Mouse (Mus musculus): ENCODE data around the gene Lama5.
"Not testable (repeated sequence)": the region's sequence is repeated elsewhere in the genome, so short reads cannot be mapped to it uniquely, and the experiment has no call there.

The Lama5 gene

DNA sequence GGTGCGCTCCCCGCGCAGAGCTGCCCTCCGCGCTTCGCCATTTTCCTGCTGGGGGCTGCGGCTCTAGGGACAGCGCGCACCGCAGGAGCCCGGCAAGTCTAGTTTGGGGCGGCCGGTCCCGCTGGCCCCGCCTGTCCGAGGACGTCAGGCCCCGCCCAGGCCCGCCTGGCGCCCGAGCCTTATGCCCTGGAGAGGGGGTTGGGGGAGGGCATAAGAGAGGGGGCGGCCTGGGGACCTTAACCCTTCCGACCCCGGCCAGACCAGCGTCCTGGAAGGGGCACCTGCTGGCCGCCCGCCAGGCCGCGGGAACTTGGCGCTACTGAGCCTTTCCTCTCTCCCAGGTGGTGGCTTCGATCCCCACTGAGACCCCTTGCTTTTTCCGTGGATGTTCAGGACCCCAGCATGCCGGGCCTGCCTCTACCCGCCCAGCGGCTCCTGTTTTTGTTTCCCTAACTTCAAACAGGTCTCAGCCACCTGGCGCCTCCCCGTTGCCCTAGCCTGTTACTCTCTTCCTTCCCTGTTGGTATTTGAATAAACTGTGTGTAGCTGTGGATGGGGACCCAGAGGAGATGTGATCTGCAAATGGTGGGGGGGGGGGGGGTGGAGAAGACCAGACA, at the start of gene Lama5:
Gene Lama5 (minus strand): TSS at position 98 of the 617 bp plus-strand sequence.
- DNase-seq (ENCODE audit: low read depth, low spot score): peak; percentile 59

DNA sequence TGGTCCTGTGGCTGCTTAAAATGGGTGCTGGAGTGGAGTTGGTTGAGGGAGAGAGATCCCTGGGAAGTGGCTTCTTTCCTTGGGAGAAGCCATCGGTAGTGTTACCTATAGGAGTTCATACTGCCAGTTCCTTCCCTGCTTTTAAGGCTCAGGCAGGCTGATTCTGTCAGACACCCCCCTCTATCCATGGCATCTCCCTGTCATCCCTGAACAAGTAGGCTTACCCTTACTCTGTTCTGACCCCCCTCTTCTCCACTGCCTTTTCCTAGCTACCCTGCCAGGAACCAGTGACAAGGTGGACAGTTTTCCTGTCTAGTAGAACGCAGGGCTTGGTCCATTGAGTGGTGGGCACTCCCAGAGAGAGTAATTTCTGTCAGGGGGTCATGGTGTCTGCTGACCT, 48.9 kb upstream of the Lama5 start:
- no peak for DNase-seq (ENCODE audit: low read depth, low spot score)

DNA sequence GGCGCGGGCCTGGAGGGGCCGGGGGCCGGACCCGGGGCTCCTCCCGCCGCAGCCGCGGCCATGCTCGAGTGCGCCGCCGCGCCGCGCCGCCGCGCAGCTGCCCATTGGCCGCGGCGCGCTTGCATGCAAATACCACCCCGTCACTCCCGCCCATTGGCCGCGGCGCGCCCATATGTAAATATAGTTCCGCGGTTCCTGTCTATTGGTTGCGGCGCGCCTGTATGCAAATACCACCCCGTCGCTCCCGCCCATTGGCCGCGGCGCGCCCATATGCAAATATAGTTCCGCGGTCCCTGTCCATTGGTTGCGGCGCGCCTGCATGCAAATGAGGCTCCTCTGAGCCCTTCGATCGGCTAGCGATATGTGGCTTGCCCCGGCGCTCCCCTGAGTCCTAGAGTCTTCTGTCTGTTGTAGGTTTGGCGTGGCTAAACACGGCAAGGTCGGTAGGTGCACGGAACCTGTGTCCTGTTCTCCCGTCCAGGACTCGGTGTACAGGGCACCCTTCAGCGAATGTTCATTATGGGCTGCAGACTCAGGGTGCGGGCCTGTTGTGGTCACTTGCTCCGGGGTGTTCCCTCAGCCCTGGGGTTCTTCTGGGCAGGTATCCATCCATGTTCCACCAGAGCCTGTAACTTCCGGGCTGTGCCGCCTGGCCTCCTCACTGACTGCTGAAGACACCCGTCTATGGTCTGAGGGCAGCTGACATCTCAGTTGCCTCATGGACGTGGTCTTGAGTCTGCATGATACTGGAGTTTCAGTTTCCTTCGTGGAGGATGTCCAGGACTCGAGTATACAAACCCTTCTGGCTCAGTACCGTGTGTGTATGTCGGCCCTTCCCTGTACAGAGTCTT, 48.0 kb upstream of the Lama5 start, which contains the start of gene Cables2:
Gene Cables2 (minus strand): TSS at position 103 of the 851 bp plus-strand sequence.
- DNase-seq (ENCODE audit: low read depth, low spot score): peak; percentile 96

DNA sequence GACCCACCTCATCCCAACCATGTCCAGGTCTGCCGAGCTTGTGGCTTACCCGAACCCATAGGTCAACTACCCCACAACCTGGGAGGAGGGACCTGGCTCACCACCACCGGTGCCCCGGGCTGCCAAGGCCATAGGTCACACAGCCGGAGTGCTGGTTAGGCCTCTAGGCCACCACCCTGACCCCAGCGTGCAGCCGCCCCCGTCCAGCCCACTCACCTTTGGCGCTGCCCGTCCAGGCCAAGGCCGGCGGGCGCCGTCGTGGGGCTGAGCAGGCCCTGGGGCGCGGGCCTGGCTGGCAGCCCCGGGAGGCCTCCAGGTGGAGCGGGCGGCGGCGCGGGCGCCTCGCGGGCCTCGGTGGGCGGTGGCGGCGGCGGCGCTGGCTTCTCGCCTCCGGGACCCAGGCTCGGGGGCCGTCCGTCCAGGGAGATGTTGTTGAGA, 47.2 kb upstream of the Lama5 start:
- DNase-seq (ENCODE audit: low read depth, low spot score): no peak

DNA sequence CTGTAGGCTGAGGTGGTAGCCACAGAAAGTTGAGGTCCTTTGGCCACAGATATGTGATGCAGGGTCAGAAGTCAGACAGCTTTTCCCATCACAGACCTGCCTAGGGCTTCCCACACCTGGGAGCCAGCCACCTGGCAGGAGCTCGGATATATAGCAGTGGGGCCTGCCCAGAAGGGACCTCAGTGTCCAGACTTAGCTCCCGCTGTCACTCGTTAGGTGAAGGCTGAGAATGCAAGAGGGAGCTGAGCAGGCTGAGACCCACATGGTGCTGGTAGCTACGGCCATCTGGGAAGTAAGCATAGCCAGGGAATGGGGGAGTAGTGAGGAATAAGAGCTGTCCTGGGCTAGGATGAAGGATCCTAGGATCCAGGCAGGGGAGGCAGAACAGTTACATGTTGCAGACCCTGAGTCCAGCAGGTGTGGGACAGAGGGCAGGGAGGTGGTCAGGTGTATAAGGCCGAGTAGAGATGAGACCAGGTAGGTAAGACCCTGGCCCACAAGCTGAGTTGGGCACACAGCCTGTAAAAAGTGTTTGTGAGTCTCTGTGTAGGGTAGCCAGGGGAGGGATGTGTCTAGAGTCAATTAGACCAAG, 46.2 kb upstream of the Lama5 start:
- no peak for DNase-seq (ENCODE audit: low read depth, low spot score)

DNA sequence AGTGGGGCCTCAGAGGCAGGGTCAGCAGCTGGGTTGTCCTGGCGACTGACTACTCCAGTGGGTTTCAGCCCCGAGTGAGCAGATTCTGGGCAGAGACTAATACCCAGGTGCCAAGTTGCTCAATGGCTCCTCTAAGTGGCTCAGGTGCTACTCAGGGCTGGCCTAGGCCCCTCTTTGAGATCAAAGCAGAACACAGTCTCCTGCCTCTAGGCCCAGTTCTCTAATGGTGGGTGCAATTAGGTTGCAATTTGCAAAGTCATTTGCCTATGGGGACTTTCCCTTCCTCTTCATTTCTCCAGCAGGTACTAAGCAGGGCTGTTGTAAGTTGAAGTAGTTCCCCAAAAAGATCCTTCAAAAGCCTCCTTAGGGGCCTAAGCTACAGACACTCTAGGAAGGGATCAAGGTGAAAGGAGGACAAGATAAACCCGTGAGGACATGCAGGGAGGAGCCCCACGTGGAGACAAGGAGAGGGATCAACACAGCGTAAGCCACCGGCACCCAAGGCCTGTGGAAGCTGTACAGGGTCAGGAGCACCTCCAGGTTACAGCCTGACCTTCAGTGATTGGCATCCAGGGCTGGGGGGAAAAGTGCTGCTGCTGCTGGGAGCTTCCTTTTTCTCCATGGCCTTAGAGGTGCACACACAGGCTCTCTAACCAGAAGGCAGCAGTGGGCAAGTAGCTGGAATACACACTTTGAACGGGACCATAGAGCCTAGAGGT, 45.0 kb upstream of the Lama5 start:
- no peak for DNase-seq (ENCODE audit: low read depth, low spot score)

DNA sequence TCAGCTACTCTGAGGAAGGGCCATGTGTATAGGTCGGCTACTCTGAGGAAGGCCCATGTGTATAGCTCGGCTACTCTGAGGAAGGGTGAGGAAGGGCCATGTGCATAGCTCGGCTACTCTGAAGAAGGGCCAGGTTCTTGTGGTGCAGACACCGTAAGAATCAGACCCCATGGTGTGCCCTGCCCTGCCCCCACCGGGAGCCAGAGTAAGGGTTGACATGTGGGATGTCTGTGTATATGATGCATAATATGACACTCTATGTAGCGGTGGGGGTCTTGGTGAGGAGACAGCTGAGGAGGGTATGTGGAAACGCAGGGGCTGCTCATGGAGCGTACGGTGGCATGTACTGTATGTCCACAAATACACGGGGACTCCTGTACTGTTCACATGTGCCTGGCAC, 43.7 kb upstream of the Lama5 start:
- DNase-seq (ENCODE audit: low read depth, low spot score): no peak

DNA sequence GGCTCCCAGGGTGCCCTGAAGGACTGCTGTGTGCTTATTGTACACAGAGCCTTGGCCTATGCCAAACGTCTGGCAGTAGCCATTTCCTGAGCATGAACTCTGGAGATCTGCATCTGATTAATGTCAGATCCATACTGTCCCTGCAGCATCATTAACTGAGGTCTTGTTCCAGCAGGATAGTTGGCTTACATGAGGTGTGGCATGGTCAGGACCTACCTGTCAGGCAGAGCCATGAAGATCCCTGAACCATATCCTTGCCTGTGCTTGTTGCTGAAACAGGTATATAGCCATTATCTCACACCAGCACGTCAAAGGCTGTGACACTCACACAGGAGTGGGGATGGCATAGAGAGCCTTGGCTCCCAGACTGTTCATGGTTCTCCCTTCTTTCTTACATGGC, 42.3 kb upstream of the Lama5 start:
- no peak for DNase-seq (ENCODE audit: low read depth, low spot score)

DNA sequence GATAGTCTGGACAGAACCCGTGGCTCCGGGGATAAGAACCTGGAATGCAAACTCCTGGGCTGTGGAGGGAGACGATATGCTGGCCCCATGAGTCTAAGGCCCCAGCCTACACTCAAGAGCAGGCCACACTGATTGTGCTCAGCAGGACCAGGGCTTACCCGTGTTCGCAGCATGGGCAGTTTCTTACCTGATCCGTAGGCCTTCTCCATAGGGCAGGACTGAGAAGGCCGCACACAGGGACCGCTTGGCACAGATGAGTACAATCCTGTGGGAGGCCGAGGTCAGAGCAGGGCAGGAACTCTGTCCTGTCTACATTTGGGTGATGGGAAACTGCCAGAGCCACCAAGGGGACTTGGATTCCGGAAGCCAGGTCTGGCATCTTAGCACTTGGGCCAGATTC, 37.2 kb upstream of the Lama5 start:
- no peak for DNase-seq (ENCODE audit: low read depth, low spot score)

DNA sequence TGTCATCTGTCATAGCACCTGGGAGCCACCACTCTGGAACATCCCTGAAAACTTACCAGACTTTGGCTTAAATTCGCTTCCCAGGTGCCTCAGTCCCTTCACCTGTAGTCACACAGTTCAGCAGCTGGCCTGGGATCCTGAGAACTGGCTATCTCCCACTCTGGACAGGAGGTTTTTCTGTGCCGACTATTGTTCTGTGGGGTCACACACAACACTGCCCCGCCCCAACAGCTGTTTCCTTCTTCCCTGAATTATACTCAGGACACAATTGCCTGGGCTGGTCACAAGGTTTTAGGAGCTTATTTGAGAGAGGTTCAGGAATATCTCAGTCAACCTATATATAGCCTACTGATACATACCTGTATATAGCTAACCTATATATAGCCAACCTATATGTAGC, 36.8 kb upstream of the Lama5 start:
- DNase-seq (ENCODE audit: low read depth, low spot score): no peak

DNA sequence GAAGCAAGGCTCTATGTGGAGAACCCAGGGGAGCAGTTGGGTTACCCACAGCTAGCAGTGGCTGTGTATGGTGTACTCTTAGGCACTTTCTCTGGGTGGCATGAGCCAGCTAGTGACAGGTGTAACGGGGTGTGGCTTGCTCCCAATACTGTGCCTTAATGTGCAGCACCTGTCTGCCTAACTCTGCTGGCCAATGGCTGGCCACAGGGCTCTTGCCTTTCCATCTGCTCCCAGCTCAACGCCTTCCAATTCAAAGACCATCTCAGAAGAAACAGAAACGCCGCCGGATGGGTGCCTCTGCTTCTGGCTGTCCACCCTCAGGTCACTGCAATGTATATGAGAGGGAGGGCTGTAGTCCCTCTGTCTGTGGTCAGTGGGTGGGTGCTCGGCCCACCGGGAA, 36.2 kb upstream of the Lama5 start:
- no peak for DNase-seq (ENCODE audit: low read depth, low spot score)

DNA sequence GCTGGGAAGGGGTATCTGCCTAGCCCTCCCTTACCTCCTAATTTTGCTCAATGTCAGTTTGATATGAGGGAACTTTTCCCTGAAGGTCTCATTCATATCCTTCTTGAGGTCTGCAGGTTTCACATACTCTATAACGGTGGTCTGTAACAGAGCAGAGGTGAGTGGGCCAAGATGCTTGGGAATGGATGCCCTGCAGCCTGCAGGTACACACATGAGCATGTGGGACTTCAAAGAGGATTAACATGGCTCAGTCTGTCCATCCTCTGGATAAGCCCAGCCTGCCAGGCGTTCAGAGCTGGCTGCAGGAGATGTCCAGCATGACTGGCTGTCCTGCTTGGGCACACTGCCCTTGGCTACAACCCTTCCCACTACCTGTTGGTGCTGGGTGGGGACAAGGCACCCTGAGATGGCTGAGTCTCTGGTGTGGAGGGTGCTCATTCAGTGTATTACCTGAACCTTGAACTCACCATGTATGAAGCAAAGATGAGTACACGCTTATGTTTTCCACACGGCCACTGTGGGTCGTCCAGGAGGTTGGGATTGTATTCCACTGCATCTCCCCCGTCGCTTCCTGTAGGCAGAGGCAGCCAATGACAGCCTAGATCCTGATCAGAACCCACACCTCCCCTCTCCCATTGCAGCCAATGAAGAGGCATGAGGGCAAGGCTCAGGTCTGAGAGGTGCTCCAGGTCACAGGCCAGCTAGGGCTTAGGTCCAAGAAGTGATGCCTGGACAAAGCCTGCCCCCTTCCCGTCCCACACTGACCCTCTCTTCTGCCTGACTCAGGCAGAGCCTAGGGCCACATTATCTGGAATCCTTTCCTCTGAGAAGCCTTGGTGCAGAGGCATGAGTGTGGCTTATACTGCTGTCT, 35.2 kb upstream of the Lama5 start:
- DNase-seq (ENCODE audit: low read depth, low spot score): no peak

DNA sequence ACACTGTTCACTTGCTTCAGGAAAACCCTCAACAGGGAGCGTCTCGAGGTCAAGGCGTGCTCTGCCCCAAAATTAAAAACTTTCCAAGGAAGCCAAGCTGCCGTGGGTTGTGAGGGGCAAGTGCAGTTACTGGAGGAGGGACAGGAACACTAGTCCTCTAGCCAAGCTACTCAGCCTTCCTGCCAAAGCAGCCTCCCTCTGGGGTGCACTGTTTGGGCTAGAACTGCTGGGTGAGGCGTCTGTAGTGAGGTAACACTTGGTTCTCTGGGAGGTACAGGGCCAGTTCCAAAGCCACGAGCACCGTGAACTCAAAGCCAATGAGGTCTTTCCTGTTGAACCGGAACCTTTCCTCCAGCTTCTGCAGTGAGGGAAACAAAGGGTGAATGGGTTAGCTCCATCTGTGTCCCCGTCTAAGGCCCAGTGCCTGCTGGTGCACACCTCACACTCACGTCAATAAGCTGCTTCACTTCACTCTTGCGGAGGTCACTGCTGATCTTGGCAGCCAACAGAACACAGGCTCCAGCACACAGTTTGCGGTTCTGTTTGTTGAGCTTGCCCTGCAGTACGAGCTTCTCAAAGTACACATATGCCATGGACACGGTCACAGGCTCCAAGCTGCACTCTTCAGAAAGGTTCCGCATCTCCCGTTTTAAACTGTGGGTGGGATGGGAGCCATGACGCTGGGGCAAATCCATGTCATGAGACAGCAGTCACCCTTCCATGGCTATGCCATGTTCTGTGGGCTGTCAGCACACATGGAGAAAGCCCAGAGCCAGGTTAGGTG, 34.4 kb upstream of the Lama5 start:
- DNase-seq (ENCODE audit: low read depth, low spot score): not testable (repeated sequence)

DNA sequence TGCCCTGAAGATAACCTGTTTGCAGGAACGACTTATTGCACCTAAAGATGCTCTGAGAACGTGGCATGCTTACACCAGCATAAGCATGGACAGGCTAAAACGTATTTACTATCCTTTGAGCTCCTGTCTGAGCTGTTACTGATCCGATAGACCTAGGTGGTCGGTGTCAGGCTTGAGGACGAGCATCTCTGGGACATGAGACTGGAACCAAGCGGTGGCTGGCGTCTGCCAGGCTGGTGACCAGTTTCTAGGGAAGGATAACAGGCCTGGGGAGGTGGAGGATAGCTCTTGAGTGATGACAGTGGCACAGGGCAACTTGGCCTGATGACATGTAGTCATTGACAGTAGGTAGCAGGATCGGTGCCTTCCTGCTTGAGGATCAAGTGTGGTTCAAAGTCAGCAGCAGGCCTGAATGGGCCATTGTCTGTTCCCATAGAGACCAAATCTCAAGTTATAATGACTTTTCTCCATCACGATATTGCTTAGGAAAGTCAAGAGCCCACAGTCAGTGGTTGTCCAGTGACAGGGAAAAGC, 33.4 kb upstream of the Lama5 start:
- not testable (repeated sequence) for DNase-seq (ENCODE audit: low read depth, low spot score)

DNA sequence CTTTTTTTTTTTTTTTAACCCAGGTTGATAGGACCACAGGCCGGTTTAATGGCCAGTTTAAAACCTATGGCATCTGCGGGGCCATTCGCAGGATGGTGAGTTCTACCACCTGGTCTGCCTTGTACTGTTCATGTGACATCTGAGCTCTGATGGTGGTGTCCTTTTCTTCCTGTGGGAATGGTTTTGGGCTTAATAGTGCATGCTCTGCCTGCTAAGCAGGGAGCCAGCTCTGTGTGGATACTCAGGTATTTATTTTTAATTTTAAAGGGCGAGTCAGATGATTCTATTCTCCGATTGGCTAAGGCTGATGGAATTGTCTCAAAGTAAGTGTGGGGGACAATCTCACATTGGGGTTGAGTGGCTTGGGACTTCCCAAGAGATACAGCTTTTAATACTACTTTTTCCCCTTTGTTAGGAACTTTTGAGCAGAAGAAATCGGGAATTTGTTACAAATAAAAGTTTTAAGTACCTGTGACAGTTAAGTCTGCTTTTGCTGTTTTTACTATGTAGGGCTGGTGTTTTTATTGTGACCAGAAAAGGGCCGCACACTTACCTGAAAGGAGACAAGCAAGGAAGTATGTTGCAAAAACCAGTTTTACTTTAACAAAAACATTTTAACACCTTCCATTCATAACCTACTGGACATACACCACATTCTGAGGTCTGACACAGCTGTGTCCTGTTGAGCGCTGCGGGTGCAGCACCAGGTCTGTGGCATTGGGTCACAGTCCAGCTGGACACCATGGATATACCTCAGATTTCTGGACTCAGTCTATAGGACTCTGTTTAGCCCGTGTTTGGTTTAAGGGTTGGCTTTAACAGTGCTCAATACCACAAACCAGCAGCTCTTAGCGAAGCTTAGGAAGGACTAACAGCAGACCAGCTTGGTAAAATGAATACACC, 32.6 kb upstream of the Lama5 start:
- no peak for DNase-seq (ENCODE audit: low read depth, low spot score)

DNA sequence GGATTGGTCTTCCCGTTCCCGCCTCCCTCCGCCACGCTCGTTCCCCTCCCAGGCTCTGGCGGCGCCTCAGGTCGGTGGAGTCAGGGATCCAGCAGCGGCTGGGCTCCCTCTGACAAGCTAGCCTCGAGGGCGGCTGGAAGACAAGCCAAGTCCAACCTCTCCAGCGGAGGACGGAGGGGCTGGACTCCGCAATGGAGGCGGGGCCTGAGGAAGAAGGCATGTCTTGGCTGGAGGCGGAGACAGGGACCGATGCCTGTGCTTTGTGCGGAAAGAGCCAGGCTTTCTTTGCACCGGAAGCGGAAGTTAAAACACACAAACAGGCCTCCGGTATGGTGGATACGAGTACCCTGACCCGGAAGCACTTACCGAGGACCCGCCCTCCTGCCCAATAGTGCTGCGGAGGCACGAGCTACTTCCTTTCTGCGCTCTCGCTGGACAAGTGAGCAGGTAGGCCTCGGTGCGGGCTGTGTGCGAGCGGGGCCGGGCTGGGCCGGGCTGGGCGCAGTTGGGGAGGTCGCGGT, 31.4 kb upstream of the Lama5 start, which contains the start of gene Rps21:
Gene Rps21 (plus strand): TSS at position 377 of the 521 bp plus-strand sequence.
- peak; percentile 99 for DNase-seq (ENCODE audit: low read depth, low spot score)

DNA sequence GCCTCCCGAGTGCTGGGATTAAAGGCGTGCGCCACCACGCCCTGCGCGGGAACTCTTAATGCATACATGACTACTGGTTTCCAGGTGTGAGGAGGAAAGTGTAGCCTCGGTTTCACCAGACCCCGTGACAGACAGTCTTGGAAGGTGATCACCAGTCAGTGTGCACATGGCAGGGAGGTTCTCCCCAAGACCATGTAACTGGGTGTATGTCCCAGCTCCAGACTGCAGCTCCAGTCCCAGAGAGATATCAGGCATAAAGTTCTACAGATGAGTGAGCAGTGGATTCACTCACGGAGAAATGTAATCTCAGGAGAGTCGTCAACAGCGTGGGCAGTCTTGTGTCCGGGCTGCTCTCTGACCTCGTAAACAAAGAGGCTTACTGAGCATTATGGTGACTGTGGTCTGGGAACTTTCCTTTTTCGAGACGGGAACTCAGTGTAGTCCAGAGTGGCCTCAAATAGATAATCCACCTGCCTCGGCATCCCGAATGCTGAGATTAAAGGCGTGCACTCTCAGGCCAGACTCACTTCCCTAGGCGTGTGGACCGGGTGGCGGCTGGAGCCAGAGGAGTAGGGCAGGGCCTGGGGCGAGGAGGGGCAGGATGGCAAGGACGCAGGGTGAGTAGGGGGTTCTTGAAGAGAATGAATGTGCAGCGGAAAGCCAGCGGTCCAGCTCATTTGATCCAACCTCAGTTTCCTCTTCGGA, 30.8 kb upstream of the Lama5 start:
- DNase-seq (ENCODE audit: low read depth, low spot score): no peak

DNA sequence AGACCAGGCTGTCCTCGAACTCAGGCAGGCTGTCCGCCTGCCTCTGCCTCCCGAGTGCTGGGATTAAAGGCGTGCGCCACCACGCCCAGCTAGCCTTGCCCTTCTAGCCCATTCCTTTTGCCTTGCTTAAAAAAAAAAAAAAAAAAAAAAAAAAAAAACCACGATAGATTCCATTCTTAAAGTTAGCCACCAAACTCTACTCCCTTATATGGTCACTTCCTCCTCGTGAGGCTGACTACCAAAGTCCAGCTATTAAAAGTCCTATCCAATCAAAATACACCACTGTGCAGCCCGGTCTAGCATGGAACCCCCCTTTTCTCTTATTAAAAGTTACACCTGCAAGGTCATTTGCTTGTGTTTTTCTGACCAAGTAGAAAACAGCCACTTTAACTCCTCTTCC, 30.0 kb upstream of the Lama5 start:
- DNase-seq (ENCODE audit: low read depth, low spot score): no peak

Data from forelimb bud, embryonic 11.5 days (tissue).